Mouse (Mus musculus) right cerebral cortex, postnatal 14 days (tissue): ENCODE data around the gene Esr1.

Source experiments
- DNase-seq: peaks from one replicate; pipeline ENCODE4 v3.0.0; 2022

Esr1 gene

GRCm38 (mm10) chr10:4849881-4850280 is 238.5 kb downstream of the Esr1 start:
- DNase-seq: no peak

DNA sequence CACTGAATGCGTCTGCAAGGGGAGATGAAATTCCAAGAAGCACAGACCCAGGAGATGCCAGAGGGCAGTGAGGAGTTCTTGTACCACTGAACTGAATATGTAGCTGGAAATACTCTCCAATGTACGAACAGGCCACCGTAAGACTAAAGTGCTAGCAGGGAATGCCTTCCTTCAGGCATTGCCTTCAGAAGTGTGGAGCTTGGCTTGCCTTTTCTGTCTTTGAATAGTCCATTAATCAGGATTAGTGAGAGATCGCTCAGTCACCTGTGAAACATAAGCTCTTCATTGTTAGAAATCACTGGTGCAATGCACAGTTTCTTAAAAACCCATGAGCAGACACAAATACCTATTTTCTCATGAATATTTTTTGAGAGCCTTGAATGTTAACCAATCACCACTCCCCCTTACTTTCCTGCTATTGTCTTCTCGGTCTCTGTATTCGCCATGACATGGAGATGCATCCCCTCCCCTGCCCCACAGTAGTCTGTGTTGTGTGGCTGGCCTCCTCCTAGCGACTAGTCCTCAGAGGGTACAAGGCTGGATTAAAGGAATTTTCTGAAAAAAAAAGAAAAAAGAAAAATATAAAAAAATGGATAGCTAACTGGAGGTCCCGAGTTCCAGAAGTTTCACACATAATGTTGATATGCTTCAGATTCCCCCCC is 263.8 kb downstream of the Esr1 start:
- no peak for DNase-seq

DNA sequence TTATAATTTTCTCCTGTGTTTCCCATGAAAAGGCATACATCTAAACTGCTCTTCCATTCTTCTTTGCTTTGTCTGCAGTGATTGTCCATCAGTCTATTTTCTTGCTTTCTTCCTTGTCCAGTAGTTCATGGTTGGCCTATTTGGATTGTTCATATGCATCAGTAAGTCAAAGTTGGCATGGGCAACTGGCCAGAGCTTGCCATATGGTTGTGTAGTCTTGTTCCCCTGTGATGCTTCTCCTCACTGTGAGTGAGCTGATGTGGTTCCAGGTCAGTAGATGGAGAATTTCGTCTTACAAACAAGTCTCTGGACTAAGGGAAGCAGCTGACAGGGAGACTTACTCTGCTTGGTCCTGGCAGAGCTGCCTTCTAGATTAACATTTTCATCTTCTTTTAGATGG is 270.0 kb downstream of the Esr1 start:
- no peak for DNase-seq

GRCm38 (mm10) chr10:4885506-4885905 is 274.1 kb downstream of the Esr1 start:
- DNase-seq: no peak

DNA sequence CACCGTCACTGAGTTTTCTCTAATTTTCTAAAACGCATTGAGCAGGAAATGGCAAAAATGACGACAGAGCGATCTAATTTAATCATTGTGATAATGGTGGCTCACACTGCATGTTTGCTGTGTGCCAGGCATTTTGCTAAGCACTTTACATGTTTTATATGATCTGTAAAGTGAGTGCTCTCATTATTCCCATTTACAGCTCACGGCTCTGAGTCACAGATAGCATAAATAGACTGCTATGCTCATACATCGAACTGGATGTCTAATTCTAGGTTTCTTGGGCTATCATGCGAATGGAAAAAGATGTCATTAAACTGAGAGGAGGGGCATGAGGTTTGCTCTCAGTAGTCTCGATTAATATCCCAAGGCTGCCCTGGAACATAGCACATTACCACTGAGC is 274.6 kb downstream of the Esr1 start:
- DNase-seq: no peak

GRCm38 (mm10) chr10:4893475-4893874 is 282.1 kb downstream of the Esr1 start:
- no peak for DNase-seq

- no peak for DNase-seq
Observed at GRCm38 (mm10) chr10:4897789-4898188, 286.4 kb downstream of the Esr1 start.

DNA sequence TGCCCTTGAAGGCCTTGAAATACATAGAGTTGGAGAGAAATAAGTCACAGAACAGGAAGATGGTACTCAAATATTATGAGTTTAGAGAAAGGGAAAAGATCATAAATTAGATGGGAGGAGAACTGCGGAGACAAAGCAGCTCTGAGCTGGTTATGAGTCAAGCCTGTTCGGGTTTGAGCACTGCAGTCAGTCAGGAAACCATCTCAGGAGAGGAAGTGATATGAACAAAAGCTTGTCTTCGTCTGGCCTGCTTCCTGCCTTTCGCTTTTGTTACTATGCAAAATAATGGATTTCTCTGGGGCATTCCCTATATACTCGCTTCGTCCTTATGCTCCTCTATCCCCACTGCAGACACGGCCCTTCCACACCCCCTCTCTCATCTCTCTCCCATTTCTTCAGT is 288.9 kb downstream of the Esr1 start:
- DNase-seq: no peak

GRCm38 (mm10) chr10:4909271-4909670 is 297.9 kb downstream of the Esr1 start:
- no peak for DNase-seq

- no peak for DNase-seq
Observed at GRCm38 (mm10) chr10:4910451-4910850, 299.1 kb downstream of the Esr1 start.

GRCm38 (mm10) chr10:4919046-4919445 is 307.7 kb downstream of the Esr1 start:
- DNase-seq: no peak

DNA sequence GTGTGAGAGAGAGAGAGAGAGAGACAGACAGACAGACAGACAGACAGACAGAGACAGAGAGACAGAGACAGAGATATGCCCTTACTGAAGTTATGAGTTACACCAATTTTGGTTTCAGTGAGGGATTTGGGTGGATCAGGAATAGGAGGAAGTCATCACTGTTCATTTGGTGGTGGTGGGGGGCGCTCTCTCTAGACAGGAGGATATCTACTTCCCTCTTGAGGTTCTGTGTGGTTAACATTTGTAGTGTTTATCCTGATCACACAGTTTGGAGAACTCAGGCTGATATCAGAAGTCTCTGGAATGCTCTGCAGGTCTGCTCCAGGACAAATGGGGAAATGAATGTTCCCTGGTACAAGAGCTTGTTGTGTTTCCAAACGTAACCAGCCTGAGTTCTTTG is 312.2 kb downstream of the Esr1 start:
- DNase-seq: no peak

GRCm38 (mm10) chr10:4924391-4924790 is 313.0 kb downstream of the Esr1 start:
- DNase-seq: peak; percentile 13

GRCm38 (mm10) chr10:4943148-4943547 is 331.8 kb downstream of the Esr1 start:
- DNase-seq: no peak

GRCm38 (mm10) chr10:4944725-4945124 is 333.3 kb downstream of the Esr1 start:
- no peak for DNase-seq

DNA sequence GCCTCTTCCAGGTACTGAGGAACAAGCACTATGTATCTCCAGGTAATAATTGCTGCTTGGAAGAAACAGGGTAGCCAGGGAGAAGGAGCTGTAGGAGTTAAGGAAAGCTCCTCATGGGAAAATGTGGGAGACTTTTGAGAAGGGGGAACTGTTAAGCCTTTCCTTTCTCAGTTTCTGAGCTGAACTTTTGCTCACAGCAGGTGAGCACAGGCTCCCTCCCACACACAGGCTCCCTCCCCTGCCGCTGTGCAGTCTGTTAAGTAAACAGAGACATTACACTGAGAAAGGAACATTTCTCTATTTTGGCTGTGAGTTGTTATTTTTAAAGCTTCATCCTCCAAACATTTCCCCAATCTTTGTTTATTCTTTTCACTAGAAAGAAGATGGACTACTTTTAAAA is 354.4 kb downstream of the Esr1 start:
- no peak for DNase-seq

DNA sequence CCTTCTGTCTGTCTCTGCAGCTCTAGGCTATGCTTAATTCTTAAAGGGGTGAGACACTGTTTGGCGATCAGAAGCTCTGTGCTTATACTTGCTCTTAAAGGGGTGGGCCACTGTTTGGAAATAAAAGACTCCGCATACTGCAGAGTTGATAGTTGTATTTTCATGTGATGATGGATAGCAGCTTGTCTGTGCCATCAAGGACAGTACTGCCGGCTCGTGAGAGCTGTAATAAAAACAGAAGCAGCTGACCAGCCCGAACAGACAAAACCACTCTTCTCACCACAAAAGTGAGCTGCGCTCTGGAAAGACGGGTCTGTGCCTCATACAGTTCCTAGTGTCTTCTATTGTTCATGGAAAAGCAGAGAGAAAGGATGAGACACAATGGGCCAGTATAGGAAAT is 359.8 kb downstream of the Esr1 start:
- DNase-seq: no peak

DNA sequence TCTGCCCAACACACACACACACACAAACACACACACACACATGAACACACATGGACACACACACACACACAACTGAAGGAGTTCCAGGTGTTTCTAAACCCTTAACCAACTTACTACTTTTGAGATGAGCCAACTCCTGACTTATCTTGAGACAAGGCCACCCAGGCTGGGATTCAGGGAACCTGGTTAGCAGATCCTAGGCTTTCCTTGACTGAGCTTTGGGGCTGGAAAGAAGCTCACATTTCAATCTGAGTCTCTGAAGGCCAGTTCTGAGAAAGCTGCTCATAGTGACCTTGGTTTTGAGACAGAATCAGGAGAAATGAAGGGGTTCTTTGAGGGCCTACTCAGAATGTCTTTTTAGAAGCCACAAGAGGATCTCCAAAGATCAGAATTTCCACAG is 360.2 kb downstream of the Esr1 start:
- no peak for DNase-seq

- DNase-seq: no peak
Observed at GRCm38 (mm10) chr10:4972026-4972425, 360.6 kb downstream of the Esr1 start.

DNA sequence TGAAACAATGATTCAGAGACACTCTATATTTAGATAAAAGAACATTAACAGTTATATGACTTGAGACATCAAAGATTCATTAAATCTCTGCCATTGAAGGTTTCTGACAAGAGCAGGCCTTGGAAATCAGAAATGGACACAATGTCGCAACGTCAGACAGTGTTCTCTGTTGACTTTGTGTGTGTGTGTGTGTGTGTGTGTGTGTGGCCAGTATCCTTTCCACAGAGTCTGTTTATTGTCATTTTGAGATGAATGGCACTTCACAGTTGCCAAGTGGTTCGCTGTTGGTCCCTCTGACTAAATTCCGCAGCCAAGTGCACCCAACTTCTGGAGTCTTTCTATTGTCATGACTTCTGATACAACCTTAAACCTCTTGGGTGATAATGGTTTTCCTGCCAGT is 362.9 kb downstream of the Esr1 start:
- DNase-seq: no peak

- no peak for DNase-seq
Observed at GRCm38 (mm10) chr10:4976557-4976956, 365.2 kb downstream of the Esr1 start.

DNA sequence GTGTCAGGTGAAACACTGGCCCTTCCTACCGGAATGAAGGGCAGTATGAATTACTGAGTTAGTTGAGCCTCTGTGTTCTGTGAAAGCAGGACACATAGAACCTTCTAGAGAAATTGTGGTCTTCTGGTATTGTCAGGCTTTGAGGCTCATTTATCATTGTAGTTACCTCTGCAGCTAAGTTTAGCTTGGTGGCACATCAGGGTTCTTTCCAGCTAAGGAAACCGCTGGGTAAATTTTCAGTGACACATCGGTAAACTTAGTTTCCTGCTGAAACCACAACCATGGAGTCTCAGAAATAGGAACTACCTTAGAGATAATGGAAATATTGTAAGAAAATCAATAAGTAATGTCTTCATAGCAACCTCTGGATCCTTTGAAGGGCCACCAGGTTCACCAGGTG is 366.0 kb downstream of the Esr1 start:
- DNase-seq: no peak

- DNase-seq: no peak
Observed at GRCm38 (mm10) chr10:4983919-4984318, 372.5 kb downstream of the Esr1 start.

- no peak for DNase-seq
Observed at GRCm38 (mm10) chr10:4993802-4994201, 382.4 kb downstream of the Esr1 start.

- no peak for DNase-seq
Observed at GRCm38 (mm10) chr10:4996592-4996991, 385.2 kb downstream of the Esr1 start.
